Mouse (Mus musculus) cerebellum, adult (tissue): ENCODE measurements around the gene Rnf5.

ENCODE experiments used
- ATAC-seq: cut with Nextera tagmentation; 2 replicates; pipeline ENCODE4 v1.9.2; 2017; ENCODE audit warnings: mild to moderate bottlenecking, moderate library complexity, mixed read lengths; ENCODE audit not compliant: insufficient number of reproducible peaks, low FRiP score, low TSS enrichment

The Rnf5 gene

GRCm38 (mm10) chr17:34607997-34608396, 4.5 kb upstream of the Rnf5 start:
- no peak for ATAC-seq

- ATAC-seq = no peak
Observed at GRCm38 (mm10) chr17:34606186-34607039, 2.9 kb upstream of the Rnf5 start.

DNA sequence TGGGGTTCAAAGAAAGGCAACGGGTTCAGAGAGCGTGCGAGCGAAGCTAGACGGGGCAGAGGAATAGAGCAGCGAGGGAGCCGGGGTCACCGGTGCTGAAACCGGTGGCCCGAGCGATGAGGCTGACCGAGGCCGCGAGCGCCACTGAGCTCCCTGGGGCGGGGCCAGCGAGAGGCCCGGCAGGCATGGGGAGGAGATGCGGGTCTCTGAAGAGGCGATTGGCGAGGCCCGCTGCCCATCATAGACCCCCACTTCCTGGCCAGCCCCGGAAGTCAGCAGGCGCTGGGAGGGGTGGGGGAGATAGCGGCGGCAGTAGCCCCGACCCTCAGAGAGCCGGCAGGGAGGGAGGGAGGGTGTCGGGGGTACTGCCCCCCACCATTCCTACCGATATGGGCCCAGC, 2.1 kb upstream of the Rnf5 start:
- ATAC-seq = peak; percentile 39; the same call in 1 of the 2 replicates

DNA sequence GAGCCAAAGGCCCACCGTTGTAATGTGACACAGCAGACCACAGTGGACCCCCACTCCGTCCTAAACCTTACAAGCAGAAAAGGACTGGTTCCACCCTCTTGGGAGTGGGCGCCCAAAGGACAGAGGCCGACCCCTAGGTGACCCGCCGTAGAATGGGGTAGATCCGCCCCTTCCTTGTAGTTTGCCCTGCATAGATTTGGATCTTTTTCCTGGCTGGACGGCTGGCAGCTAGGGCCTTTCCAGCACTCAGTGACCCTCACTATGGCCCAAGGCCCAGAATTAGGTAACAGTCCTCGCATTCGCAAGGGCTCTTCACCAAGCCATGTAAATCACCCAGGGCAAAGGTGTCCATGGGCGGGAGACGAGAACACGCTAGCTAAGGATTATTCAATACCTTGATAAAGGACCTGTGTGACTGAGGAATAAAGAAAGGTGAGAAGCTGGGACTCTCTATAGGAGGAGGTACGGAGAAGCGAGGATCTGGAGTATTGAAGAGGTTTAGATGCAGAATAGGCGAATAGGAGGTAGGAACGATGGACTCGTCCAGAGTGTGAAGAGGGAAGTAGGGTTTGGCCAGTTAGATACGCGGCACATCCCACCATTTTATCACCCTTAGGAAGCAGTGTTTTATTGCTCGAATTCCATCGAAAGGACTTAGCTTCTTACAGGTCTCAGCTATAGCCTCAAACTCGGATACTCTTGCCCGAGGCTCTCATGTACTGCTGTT, 1.2 kb upstream of the Rnf5 start:
- ATAC-seq = no peak

- peak; percentile 79 for ATAC-seq
Observed at GRCm38 (mm10) chr17:34604061-34604508, 595 bp upstream of the Rnf5 start, which contains the start of gene Agpat1. Gene Agpat1 (plus strand): TSS chr17:34604262.

DNA sequence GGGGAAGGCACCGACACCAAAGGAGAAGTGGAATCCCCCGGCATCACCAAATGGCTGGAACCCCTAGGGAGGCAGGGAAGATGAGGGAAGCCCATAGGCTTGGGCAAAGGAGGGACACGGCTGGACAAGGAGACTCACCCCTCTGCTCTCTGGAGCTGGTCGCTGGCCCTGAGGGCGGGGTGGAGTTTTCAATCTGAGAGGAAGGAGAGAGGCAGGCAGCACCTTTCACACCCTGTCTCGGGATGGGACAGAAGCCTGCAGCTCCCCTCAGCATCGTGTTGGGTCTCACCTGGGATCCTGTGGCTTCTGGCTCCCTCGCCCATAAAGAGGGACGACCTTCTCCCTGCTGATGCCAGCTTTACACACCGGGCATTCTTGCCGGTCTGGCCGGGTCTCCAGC, 1.7 kb downstream of the Rnf5 start:
- no peak for ATAC-seq

DNA sequence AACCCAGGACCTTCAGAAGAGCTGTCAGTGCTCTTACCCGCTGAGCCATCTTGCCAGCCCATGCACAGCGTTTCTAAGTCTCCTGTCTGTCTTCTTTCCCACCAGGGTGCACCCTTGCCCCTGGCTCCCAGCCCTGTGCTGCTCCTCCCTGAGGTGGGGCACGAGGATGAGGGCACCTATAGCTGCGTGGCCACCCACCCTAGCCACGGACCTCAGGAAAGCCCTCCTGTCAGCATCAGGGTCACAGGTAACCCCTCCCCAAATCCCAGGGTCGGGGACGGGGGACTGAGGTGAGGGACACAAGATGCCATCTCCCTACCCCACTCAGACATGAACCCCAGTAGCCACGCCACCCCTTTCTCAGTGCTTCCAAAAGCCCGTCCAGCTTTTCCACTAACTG, 3.6 kb downstream of the Rnf5 start:
- no peak for ATAC-seq

GRCm38 (mm10) chr17:34597566-34598095, 5.9 kb downstream of the Rnf5 start, which contains the start of gene Ager:
Gene Ager (plus strand): TSS chr17:34597862.
- ATAC-seq = no peak

- no peak for ATAC-seq
Observed at GRCm38 (mm10) chr17:34596098-34596497, 7.4 kb downstream of the Rnf5 start.

GRCm38 (mm10) chr17:34593752-34594525, 9.6 kb downstream of the Rnf5 start:
- no peak for ATAC-seq

GRCm38 (mm10) chr17:34592581-34593549, 10.6 kb downstream of the Rnf5 start:
- ATAC-seq = no peak

DNA sequence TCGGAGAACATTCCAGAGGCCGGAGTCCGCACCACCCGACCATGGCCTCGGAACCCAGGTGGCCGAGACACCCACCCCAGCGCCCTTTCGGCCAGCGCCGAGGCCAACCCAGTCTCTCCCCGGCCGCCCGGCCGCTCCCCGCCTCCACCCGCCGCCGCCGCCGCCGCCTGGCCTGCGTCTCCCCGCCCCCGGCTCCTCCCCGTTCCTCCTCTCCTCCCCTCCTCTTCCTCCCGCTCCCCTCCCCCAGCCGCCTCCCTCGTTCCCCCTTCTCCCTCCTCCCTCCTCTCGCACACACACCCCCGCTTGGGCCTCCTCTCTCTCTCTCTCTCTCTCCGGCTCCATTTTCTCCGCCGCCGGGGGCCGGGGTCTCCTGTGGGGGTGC, 11.5 kb downstream of the Rnf5 start:
- 0 out of 2 replicates have a peak, but pooled peaks have one; percentile 29 for ATAC-seq

DNA sequence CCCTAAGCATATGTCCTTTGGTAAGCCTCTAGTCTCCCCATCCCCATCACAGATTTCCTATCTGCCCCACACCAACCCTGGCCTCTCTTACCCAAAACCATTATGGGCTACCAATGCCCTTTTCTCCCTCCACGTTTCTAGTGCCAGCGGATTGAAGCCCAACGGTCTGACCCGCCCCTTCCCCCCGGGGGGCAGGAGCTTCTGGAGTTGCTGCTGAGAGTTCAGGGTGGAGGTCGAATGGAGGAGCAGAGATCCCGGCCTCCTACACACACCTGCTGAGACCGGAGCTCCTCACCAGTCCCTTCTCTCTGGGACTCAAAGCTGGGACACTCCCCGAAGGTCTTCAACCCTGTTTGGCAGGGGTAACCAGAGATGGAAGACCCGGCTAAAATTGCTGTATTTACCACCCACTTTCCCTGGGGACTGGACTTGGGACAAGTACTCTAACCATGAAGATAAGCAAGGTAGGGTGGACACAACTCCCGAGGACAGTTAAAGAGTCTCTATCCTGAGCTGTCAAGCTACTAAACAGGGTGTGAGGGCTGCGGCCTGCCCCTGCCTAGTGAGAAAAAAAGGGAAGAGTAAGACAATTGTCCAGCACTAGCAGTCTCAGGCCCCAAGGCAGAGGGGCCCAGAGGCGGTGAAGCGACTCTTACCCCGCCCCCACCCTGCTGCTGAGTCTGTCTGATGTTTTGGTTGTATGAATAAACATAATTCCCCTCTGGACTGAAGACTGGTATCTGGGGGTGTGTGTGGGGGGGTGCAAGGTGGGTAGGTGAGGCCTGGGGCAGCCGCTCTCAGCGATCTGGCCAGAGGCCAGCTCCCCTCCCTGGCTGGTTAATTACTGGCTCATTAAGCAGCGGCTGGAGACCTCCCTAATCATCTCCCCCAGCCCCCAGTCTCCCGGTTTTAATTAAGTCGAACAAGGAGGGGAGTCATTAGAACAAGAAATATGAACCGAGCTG, 12.2 kb downstream of the Rnf5 start, which contains the start of gene Pbx2:
Gene Pbx2 (plus strand): TSS at position 238 of the 965 bp plus-strand sequence.
- ATAC-seq = no peak

DNA sequence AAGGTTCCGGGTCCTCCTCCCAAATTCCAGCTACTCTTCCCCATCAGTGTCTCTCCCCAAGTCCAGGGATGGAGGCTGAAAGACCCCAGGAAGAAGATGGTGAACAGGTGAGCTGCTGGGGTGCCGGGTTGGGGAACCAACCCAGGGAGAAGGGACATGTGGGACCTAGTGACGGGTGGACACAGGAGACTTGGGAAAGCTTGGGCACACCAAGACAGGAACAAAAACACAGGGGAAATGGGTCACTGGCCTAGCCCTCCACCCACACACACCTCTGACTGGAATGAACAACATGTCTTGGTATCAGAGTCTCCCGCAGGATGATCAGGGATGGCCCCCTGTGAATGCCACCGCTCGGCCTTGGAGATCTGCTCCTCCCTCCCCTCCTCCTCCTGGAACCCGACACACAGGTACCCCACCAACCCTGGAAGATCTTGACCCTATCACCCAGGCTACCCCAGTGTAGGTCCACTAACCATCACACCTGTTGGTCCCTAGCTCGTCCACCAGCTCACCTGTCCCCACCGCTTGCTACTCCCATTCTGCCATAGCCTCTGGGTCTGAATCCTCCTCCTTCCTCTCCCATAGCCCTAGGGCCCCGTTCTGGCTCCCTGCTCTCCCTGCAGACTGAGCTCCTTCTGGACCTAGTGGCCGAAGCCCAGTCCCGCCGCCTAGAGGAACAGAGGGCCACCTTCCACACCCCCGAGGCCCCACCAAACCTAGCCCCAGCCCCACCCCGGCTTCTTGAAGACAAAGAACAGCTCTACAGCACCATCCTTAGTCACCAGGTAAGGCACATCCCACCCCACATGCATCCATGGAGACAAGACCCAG, 13.1 kb downstream of the Rnf5 start:
- ATAC-seq = no peak

GRCm38 (mm10) chr17:34589681-34590101, 13.8 kb downstream of the Rnf5 start, which contains the start of gene Gpsm3:
Gene Gpsm3 (plus strand): TSS chr17:34589806.
- no peak for ATAC-seq

GRCm38 (mm10) chr17:34589206-34589605, 14.3 kb downstream of the Rnf5 start:
- no peak for ATAC-seq

DNA sequence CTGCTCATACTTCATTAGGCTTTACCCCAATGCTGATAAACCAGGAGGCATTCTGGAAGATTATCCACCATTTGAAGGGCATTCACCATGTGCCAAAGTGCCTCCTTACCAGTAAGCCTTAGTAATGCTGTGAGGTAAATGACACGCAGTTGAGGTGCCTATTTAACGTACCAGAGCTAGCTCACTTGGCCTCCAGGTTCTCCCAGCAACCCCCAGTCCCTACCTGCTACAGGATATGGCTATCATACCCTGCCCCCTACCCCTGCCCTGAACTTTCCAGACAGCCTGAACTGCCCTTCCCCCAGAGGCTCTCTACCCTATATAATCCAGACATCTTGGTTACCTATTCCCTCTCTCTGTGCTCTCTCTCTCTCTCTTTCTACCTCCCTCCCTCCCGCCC, 14.7 kb downstream of the Rnf5 start:
- ATAC-seq = no peak
